Mouse (Mus musculus) cerebellum, adult 2 months (tissue): ENCODE results near the gene Ofcc1. TPM values are rescaled to one million over a fixed set of nuclear protein-coding genes. Genes with fewer than 3 reads are reported as not detected.

Source experiments
- DNase-seq, 2 experiments: peaks; one replicate each; pipeline ENCODE4 v3.0.0; 2021
- H3K27ac ChIP-seq: fragments of 200-500 bp; 2 replicates; pipeline ENCODE4 v1.5.1; 2012; ENCODE audit warnings: low read length, control low read depth, inconsistent platforms; ENCODE audit not compliant: insufficient read depth
- H3K27me3 ChIP-seq: fragments of 200-500 bp; 2 replicates; pipeline ENCODE4 v1.6.1; 2012; ENCODE audit warnings: inconsistent platforms, mild to moderate bottlenecking, low read length, moderate library complexity; ENCODE audit not compliant: control insufficient read depth, insufficient read depth
- H3K4me1 ChIP-seq: fragments of 200-500 bp; 2 replicates; pipeline ENCODE4 v1.6.1; 2011; ENCODE audit warnings: low read length; ENCODE audit not compliant: control insufficient read depth, insufficient read depth
- H3K4me3 ChIP-seq: fragments of 200-500 bp; replicated peaks from 2 replicates; pipeline ENCODE3; 2011; ENCODE audit warnings: mild to moderate bottlenecking, low read depth, low read length, control low read depth; ENCODE audit not compliant: insufficient read depth
- CTCF ChIP-seq: fragments of 200-500 bp; IDR thresholded peaks from 2 replicates; pipeline ENCODE4 v1.5.1; 2011; ENCODE audit warnings: low read depth, mild to moderate bottlenecking, control low read depth, low read length, moderate library complexity, borderline replicate concordance; ENCODE audit not compliant: insufficient read depth
- POLR2A ChIP-seq: fragments of 200-500 bp; IDR thresholded peaks from 2 replicates; pipeline ENCODE4 v1.6.1; 2011; ENCODE audit warnings: low read length, control low read depth, borderline replicate concordance; ENCODE audit not compliant: insufficient read depth
- WGBS: fragments of 180-500 bp; shearing (Covaris S2); methylation state at CpG from one replicate; pipeline ENCODE4 v1.1.7; 2018; 5-methylcytosine and 5-hydroxymethylcytosine counted together
- polyA plus RNA-seq: library from polyadenylated mRNA; depleted of rRNA; stranded (reverse); fragments of >200 nt; gene quantifications from 2 replicates; pipeline ENCODE4 v1.2.3, GENCODE M21; 2012

Gene Ofcc1
- polyA plus RNA-seq, 1 experiment, result not detected

GRCm38 (mm10) chr13:40347045-40347444, 14.2 kb downstream of the Ofcc1 start:
- Histone ChIP-seq H3K27ac (no peak overlapping the region), H3K4me3 (no peak overlapping the region), H3K4me1 (no peaks in the 10 kb centered on the region), H3K27me3 (no peaks in the 10 kb centered on the region)
- DNase-seq, result no peak
- no peak for TF ChIP-seq POLR2A
- TF ChIP-seq CTCF, result no peak
- WGBS, result 95% methylated on average over 2 of the region's 2 CpGs

GRCm38 (mm10) chr13:40323301-40323700, 37.9 kb downstream of the Ofcc1 start:
- Histone ChIP-seq H3K27ac (no peak overlapping the region), H3K4me1 (no peaks in the 10 kb centered on the region), H3K27me3 (no peaks in the 10 kb centered on the region), H3K4me3 (no peak overlapping the region)
- no peak for DNase-seq
- no peak for TF ChIP-seq POLR2A
- TF ChIP-seq CTCF, result no peak
- 44% methylated on average over 5 of the region's 5 CpGs for WGBS

DNA sequence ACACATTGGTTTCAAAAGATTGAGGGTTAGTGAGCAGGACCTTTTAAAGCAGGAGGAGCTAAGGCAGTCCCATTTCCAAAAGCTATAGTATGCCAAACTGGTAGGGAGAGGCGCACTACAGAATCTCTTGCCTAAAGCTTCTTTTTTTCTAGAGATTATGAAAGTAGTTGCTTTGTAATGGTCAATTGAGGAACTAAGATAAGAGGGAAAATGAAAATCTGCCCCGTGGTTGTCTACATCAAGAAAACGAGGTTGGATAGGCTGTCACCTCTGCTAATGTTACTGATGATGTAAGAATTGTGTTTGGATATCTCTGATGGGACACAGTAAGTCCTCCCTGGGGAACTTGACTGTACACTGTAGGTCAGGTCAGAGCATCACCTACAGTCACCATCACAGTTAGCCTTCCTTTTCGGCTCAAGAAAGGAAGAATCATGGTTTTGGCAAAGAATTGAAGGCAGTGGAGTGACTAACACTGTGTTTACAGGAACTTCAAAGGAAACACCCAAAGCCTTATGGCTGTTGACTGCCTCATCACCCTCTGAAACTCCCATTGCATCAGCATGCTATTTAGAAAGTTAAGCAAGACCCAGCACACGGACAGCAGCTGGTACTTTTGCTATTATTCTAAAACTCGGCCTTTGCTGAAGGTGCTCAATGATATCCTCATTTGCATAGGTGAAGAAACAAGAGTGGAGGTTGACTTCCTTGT, 40.3 kb downstream of the Ofcc1 start:
- WGBS, result 88% methylated on average over 6 of the region's 6 CpGs

GRCm38 (mm10) chr13:40317731-40318130, 43.5 kb downstream of the Ofcc1 start:
- Histone ChIP-seq H3K4me3 (no peak overlapping the region), H3K27ac (no peak overlapping the region), H3K27me3 (no peaks in the 10 kb centered on the region), H3K4me1 (no peaks in the 10 kb centered on the region)
- TF ChIP-seq CTCF (no peak), POLR2A (no peak)
- DNase-seq, result no peak
- WGBS, result 93% methylated on average over 2 of the region's 2 CpGs

More for the DNA sequence above, 40.3 kb downstream of the Ofcc1 start:
- no peaks in the 10 kb centered on the region for H3K27me3 ChIP-seq
- no peak for TF ChIP-seq POLR2A
- TF ChIP-seq CTCF, result no peak
- H3K4me3 ChIP-seq, result no peak overlapping the region
- DNase-seq, result no peak
- no peaks in the 10 kb centered on the region for H3K4me1 ChIP-seq
- no peak overlapping the region for H3K27ac ChIP-seq

DNA sequence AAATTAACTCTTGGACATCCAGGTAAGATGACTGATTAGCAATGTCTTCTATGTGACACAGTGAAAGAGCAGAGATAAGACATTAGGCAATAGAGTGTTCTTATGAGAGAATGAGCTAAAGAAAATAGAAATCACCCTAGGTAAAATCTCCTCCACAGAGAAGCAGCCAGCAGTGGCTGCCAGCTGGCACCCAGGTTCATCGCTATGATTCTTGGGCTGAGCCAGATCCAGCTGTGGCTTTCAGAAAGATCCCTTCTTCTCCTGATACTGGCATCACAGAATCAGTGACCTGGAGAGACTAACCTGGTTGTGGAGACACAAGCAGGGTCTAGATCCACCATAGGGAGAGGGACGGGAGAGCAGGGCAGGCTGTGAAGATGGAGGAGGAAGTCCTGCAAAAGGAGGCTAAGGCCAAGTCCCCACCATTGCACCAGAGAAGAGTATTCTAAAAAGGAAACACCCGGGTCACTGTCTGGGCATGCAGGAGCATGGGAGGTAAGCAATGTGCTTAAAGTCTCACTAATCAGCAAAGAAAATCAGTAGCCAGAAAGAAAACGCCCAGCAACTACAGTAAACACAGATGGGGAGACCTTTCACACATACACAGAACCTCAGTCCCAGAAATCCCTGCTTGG, 46.0 kb downstream of the Ofcc1 start:
- H3K27me3 ChIP-seq, result no peaks in the 10 kb centered on the region
- no peak overlapping the region for H3K4me3 ChIP-seq
- 69% methylated on average over 4 of the region's 4 CpGs for WGBS
- no peaks in the 10 kb centered on the region for H3K4me1 ChIP-seq
- no peak for DNase-seq
- TF ChIP-seq CTCF (no peak), POLR2A (no peak)
- H3K27ac ChIP-seq, result no peak overlapping the region

- TF ChIP-seq CTCF, result no peak
- no peak for TF ChIP-seq POLR2A
- no peak for DNase-seq
- 77% methylated on average over 2 of the region's 2 CpGs for WGBS
- H3K4me1 ChIP-seq, result no peaks in the 10 kb centered on the region; the same call in 1 of the 2 replicates
- H3K4me3 ChIP-seq, result no peak overlapping the region
- no peaks in the 10 kb centered on the region for H3K27me3 ChIP-seq
- H3K27ac ChIP-seq, result no peak overlapping the region
Measured at GRCm38 (mm10) chr13:40292891-40293290, 68.4 kb downstream of the Ofcc1 start.

DNA sequence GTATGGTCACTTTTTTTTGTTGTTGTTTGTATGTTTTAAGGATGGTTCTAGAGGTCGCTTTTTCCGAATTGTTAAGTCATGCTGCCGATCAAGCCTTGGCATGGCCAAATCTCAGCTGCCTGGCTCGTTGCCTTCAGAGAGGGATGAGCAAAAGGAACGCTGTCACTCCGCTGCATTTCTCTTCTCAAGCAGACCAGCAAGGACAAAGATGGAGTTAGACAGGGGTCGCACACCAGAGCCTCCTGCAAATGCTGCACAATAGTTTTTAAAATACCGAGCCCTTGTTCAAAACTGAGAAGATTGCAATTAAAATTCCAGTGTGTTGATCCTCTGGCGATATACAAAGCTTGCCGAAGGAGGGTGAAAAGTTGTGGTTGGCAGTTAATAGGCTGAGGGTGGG, 70.4 kb downstream of the Ofcc1 start:
- H3K4me1 ChIP-seq, result no peaks in the 10 kb centered on the region; the same call in 1 of the 2 replicates
- H3K27ac ChIP-seq, result no peak overlapping the region
- TF ChIP-seq POLR2A, result no peak
- TF ChIP-seq CTCF, result no peak
- H3K27me3 ChIP-seq, result no peaks in the 10 kb centered on the region
- no peak overlapping the region for H3K4me3 ChIP-seq
- DNase-seq, result no peak
- WGBS, result 17% methylated on average over 10 of the region's 10 CpGs

- Histone ChIP-seq H3K4me1 (no peaks in the 10 kb centered on the region; the same call in 1 of the 2 replicates), H3K4me3 (no peak overlapping the region), H3K27me3 (no peaks in the 10 kb centered on the region), H3K27ac (no peak overlapping the region)
- no peak for DNase-seq
- WGBS, result 89% methylated on average over 4 of the region's 4 CpGs
- no peak for TF ChIP-seq POLR2A
Measured at GRCm38 (mm10) chr13:40288650-40289049, 72.6 kb downstream of the Ofcc1 start.
